Mouse (Mus musculus) mouse trophoblast stem cell (cell line): ENCODE results near the gene Spats1.

ENCODE experiments used
- in situ Hi-C, 2 experiments: fragments of 300-500 bp; cut with MseI, MboI; formaldehyde crosslinking; loops; 2 replicates in 1 of 2; 3 replicates in 1 of 2; pipeline ENCODE4 v1.15.1; 2025

Gene Spats1

DNA sequence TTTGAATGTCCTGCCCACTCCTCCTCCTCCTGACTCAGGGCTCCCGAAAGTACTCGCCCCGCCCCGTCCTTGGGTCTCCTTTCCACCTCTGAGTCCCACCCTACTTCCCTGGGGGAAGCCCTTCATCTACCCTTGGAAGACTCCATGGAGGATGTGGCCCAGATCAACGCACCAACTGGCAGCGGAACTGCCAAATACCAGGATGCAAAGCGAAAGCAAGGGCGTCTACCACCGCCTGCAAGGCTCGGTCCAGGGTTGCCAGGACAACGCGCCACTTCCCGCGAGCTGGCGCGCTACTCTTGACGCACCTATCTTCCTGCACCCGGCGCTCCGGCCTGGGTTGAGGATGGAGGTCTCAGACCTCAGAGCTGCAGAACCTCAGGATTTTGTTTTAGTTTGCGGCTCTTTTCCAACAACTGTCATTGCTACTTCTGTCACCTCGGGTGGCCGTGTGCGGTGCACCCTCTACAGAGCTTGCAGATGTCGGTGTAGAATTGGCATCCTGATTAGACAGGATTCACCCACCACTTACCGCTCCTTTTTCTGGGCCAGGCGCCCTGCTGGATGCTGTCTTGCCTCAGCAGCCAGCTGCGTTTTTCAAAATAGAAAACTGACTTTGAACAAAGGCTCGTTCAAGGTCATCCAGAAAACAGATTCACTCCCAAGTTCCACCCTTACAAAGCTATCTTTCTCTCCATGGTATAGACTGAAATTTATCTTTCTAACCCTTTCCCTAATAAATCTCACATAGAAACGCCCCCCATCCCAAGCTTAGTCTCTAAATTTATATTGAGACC, at the start of gene Spats1:
Gene Spats1, minus strand, starts transcription at position 747 of the 797 bp plus-strand sequence.
- in situ Hi-C loops = loop anchor here in 1 of 2 experiments (5.0 kb wide), 1 partner anchor 57 kb away; no protein-coding TSS in a partner anchor

DNA sequence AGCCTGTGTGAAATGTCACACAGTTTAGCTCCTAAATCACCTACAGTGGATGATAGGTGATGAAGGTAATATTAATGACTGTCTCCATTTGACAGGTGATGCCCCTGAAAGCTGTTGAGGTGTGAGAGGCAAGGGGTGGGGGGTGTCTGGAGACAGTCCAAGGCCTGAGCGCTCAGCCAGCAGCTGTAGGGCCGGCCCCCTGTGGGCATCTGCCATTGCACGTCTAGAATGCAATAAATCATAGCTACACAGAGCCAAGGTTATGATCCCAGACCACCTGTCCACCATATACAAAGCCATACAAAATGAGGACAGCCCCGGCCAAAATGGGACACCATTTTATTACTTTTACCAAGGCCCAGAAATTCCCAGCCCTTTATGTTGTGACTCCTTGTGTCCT, 49.7 kb upstream of the Spats1 start:
- in situ Hi-C loops = no loop called here

DNA sequence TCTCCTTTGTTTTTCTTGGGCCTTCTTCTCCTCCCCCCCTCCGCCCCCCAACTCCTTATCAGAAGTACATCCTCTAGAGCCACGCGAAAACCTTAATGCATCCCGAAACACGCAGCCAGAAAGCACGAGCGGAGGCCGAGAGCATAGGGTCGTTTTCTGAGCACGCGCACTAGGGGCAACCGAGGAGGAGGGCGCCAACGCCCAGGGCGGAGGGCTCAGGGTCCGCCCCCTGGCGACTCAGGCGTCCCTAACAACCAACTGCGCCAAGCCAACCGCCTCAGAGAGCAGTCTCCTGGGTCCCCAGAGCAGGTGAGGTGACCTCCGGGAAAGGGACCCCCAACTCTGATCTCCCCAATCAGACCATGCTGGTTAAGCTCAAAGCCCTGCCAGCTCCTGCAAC, 48.0 kb upstream of the Spats1 start, which contains the start of gene Tcte1:
Gene Tcte1, plus strand, starts transcription at position 172 of the 400 bp plus-strand sequence.
- in situ Hi-C loops = no loop called here

DNA sequence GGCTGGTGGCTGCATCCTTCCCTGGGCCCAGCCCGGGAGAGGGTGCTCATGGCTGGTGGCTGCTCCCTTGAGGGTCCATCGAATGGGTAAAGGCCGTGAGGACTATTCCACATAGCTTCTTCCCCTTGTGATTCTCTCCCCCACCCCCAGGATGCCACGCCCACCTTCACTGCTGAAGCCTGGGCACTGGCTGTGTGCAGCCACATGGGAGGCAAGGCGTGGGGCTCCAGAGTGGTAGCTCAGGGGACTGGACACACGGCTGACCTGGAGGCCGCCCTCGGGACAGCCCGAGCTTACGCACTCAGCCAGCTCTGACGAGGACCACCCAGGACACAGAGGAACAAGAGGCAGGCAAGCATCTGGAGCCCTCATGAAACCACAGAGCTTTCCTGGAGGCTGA, 44.9 kb upstream of the Spats1 start:
- in situ Hi-C loops = no loop called here

DNA sequence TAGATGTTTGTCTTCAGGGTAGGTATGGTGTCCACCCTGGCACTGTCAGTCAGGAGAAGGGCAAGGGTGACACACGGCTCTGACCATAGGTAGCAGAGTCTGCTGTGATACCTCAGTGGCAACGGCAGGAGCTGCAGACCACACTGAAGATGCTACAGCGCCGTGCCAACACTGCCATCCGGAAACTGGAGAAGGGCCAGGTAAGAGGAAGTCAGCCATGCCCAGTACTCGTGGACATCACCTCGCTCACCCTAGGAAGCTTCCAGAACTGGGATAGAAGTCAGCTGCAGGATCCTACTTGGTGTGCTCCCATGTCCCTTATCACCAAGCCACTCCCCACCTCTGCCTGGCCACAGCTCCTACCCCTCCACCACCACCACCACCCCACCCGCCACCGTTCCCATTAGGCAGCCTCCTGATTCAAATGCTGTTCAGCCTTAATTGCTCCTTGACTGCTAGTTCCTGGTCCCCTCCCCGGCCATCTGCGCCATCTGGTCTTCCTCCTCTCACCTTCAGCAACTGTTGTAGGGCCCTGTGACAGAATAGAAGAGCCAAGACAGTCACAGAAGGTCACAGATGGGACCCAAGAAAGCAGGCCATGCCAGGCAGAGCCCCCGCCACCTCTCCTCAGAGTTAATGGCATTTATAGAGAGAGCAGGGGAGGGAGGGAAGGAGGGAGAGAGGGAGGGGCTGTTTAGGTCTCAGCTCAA, 43.7 kb upstream of the Spats1 start:
- in situ Hi-C loops = loop anchor here in 1 of 2 experiments (5.0 kb wide), 1 partner anchor 33 kb away; no protein-coding TSS in a partner anchor

DNA sequence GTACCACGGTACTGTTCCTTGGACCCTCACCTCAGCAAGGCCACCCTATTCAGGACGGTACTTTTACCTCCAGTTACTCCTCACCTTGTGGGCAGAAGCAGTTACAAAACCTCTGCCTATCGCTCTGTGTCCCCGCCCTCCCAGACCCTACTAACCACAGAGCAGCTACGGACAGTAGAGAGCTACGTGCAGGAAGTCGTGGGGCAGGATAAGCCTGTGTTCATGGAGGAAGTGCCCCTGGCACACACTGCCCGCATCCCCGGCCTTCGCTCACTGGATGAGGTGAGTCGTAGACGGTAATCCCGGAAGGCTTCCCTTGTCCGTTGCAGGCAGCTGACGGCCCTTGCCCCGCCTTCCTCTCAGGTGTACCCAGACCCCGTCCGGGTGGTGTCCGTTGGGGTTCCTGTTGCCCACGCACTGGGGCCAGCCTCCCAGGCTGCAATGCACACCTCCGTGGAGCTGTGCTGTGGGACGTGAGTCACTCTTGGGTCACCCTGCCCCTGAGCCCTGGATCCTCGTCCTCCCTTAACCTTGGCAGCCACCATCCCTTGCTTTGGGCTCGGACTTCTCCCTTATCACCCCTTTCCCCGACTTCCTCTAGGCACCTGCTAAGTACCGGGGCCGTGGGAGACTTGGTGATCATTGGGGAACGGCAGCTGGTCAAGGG, 42.5 kb upstream of the Spats1 start:
- in situ Hi-C loops = loop anchor here in 1 of 2 experiments (5.0 kb wide), 1 partner anchor 35 kb away; no protein-coding TSS in a partner anchor

DNA sequence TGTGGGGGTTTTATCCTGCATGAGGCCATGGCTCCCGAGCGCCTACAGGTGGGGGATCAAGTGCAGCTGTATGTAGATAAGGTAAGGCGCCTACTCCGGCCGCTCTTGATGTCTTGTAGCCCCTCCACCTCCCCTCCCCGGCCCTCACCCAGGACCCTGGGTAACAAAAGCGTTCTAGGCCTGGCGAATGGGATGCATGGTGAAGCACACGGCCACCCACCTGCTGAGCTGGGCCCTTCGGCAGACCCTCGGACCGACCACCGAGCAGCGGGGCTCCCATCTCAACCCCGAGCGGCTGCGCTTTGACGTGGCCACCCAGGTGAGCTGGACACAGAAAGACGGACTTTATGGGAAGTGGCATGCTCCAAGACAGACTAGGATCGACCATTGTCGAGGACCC, 41.9 kb upstream of the Spats1 start:
- in situ Hi-C loops = loop anchor here in 1 of 2 experiments (5.0 kb wide), 1 partner anchor 35 kb away; no protein-coding TSS in a partner anchor

DNA sequence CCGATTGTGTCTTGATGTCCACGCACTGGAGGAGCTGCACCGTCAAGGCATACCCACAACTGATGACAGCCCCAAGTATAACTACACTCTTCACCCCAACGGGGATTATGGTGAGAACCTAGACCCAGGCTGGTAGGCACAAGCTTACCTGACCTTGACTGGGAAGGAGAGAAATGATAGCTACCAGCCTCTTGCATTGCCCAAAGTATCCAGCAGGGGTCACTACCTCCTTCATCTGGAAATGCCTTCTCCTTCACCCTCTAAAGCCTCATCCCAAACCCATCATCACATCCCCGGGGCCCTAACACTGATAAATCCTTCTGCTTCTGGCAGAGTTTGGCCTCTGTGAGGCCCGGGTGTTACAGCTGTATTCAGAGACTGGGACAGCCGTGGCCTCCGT, 41.3 kb upstream of the Spats1 start:
- in situ Hi-C loops = loop anchor here in 1 of 2 experiments (5.0 kb wide), 1 partner anchor 36 kb away; no protein-coding TSS in a partner anchor

DNA sequence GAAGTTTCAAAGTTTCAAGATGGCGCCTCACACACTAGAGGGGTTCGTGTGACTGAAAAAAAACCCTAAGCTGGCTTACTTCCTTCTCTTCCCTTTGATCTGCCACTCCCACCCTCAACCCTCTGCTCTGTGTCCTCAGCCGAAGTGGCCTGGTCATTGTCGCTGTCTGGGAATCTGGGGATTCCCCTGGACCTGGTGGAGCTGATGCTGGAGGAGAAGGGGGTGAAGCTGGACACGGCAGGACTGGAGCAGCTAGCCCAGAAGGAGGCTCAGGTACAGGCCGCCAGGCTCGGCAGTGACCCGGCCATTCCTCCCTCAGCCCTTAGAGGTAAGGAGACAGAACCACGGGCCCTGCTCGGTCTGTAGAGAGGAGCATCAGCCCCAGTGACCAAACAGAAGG, 40.6 kb upstream of the Spats1 start:
- in situ Hi-C loops = loop anchor here in 1 of 2 experiments (5.0 kb wide), 1 partner anchor 36 kb away; no protein-coding TSS in a partner anchor

DNA sequence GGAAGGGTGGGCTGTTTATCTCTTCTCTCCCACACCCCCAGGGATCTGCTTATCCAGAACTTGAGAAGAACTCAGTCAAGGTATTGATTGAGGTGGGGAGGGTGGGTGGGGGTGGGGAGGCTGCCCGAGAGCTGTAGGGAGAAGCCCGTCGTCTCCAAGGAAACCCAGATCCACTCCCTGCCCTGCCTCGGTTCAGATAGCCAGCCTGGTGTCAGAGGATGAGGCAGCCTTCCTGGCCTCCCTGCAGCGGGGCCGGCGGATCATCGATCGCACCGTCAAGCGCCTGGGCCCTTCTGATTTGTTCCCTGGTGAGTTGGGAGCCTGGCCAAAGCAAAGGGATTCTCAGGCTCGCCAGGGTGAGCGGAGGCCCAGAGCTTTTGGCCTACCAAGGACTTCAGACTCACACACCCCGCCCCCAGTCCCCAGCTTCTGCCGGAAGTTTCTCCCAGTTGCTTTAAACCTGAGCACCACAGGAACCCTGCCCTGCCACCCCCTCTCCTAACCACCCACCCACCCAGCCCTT, 40.0 kb upstream of the Spats1 start:
- in situ Hi-C loops = loop anchor here in 1 of 2 experiments (5.0 kb wide), 1 partner anchor 37 kb away; no protein-coding TSS in a partner anchor

DNA sequence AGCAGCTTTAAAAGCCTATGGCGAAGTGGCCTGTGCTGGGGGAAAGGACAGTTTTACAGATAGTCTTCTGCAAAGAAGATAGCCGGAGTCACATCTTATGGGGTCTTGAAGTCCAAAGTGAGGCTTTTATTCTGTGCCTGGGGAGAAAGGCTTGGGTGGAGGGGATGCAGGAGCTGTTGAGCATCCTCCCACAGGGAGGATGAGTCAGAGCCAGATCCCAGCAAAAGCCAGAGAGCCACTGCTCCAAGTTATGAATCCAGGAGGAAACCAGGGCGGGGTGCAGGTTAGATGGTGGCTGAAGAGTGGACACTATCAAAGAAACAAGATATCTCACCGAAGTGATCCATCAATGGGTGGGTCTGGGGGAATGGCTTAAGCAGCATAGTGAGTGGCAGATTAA, 36.5 kb upstream of the Spats1 start:
- in situ Hi-C loops = loop anchor here in 1 of 2 experiments (5.0 kb wide), 1 partner anchor 41 kb away; no protein-coding TSS in a partner anchor

DNA sequence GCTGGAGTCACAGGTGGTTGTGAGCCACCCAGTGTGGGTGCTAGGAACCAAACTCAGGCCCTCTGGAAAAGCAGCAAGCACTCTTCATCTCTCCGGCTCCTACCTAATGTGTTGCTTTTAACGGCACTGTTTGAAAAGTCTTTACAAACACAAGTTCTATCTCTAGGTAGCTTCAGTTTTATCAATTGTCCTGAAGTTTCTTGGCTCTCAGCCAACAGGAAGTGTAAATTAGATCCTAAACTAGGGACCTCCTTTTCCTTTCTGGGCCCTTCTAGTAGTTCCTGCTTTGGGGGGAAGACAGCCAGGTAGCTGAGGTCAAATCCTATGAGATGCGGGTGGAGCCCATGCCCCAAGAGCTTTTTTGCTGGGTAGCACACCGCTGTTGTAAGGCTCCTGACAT, 35.7 kb upstream of the Spats1 start:
- in situ Hi-C loops = loop anchor here in 1 of 2 experiments (5.0 kb wide), 1 partner anchor 41 kb away; no protein-coding TSS in a partner anchor

DNA sequence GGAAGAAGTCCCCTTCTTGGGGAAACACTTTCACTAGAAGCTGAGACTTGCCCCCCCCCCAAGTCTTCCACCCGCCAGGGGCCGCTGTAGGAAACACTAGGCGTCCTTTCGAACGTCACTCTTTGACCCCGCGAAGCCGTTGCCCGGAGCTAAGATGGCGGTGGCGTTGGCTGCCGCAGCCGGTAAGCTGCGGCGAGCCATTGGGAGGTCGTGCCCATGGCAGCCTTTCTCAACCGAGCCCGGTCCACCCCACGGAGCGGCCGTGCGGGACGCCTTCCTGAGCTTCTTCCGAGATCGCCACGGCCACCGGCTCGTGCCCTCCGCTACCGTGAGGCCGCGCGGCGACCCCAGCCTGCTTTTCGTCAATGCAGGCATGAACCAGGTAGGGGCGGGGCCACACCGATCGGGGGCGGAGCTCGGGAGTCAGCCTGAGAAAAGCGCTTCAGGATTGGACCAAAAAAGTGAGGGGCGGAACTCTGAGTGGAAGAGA, 31.5 kb upstream of the Spats1 start, which contains the start of gene Aars2:
Gene Aars2, plus strand, starts transcription at position 142 of the 490 bp plus-strand sequence.
- in situ Hi-C loops = no loop called here

DNA sequence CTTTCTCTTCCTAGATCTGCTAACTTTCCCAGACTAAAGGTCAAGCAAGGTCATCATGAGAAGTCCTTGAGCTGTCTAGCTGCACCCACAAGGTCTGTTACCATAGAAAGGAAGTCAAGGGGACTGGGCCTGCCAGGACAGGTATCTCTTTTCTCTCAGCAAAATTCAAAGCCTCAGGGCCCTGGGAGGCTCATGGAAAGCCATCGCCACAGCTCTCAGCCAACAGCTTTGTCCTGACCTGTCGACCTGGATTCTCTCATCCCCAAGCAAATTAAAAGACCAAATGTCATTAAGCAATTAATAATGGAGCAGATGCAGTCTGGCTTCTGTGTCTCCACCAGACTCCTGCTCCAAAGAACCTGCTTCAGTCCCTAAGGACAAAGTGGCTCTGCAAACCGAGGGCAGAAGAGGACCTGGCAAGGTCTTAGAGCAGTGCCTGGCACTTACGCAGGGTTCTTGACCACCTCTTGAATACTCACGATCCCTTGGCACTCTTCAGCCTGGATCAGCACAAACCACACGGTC, 30.8 kb upstream of the Spats1 start:
- in situ Hi-C loops = no loop called here

DNA sequence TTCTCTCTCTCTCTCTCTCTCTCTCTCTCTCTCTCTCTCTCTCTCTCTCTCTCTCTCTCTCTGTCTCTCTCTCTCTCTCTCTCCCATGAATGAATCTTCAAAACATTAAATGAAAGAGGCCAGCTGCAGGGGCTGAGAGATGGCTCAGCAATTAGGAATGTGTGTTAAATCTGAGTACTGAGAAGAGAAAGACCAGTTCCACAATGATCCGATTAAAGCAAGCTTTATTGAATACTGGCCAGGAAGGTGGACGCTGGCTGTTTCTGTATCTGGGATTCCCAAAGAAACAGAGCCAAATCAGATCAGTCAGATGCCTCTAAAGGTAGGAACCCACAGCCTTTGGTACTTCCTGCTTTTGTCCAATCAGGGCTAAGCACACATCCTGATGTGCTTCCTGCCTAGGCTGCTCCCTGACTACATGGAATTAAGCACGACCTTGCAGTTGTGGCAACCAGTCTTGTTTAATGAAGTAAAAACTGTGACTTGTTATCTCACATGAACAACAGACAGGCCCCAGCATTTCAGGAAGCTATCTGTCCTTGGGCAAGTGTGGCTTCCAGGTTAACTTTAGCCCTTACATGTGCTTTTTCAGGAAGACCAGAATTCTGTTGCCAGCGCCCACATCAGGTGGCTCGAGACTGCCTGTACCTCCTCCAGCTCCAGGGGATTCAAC, 28.2 kb upstream of the Spats1 start:
- in situ Hi-C loops = no loop called here

DNA sequence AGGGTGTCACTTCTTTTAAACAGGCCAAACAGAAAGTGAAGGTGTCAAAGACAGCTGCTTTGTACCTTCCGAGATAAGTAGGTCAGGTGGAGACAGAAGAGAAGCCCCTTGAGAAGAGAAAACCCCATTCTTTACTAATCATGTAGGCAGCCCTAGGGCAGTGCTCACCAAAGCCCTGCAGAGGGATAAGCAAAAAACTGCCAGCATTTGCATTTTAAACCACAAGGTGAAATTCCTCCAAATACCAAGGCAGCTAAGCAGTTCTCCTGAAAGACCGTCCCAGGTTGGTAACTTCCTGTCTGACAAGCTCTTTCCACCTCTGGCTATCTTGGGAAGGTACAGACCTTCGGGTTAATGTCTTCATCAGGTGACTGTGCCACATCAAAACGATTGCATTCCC, 27.1 kb upstream of the Spats1 start:
- in situ Hi-C loops = no loop called here

DNA sequence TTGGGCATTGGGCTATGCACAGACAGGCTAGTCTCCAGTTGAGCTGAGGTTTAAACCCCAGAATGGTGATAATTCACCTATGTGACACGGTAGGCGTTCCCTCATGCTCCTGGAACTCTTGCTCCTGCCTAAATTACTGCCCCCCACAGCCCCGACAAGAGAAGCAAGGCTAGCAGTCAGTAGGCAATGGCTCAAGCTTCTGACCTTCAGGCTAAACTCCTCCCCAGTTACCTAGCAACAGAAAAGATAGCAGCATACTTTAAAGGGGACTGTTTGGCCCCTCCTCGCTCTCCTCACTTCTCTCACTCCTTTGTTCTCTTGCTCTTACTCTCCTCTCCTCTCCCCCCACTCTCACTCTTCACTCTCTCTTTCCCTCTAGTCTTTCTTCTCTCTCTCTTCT, 25.8 kb upstream of the Spats1 start:
- in situ Hi-C loops = no loop called here

DNA sequence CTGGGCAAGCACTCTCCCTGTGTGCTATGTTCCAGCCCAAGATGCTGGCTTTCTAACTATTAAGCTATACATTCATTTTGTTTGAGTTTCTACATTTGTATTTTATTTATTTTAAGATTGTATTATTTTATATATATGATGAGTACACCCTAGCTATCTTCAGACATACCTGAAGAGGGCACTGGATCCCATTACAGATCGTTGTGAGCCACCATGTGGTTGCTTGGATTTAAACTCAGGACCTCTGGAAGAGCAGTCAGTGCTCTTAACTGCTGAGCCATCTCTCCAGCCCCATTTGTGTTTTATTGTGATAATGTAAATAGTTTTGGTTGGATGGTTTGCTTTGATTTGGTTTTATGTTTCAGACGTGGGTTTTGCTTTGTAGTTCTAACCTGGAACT, 24.3 kb upstream of the Spats1 start:
- in situ Hi-C loops = no loop called here

DNA sequence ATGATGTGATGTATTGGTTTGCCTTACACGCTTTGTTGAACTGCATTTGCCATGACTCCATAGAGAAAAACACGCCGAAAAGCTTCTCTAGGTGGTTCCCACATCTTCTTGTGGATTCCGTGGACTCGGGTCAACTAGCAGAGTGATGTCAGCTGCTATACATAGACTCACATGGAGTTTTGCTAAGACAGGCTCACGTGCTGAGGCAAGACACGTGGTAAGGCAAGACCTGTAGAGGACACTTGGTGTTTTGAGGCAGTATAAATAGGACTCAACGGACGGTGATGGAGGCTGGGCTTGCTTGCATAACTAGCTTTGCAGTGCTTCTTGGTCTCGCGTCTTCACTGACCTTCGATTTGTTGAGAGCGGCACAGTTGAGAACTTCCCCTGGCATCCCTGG, 23.2 kb upstream of the Spats1 start:
- in situ Hi-C loops = no loop called here

DNA sequence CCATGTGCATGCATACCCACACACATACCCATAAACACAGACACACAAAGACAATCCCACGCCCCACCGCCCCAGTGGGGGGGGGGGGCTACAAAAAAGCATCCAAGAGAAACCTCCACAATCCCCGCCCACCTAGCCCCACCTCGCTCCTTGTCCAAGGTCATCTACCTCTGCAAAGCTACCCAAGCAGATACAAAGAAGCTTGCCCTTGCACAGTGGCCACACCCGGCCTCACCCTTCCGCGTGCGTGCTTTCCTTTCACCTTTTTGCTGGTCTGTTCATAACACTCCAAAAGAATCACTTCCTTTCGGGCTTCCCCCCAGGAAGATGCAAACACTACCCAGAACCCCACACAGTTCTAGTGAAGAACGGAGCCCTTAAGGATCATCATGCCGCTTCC, 20.2 kb upstream of the Spats1 start:
- in situ Hi-C loops = no loop called here
